Comparison of ENCODE assay signal across 10 mouse cellular contexts in genomic region chr19:57066313-57066712, GRCm38 (mm10). TPM values are rescaled to one million over a fixed set of nuclear protein-coding genes. Genes with fewer than 3 reads are reported as not detected.
DNase-seq lines count a peak whose midpoint lies in the region; ATAC-seq and TF ChIP-seq lines count a peak whose summit lies in the region.
"Had no signal": no experiment of that assay in that cellular context is flagged by ENCODE, and none has a peak within 500 bp of the region (broad histone marks: within the 10 kb centered on the region; RNA-seq: fewer than 3 reads in every experiment).

No protein-coding gene starts in this region.

- WGBS in kidney, embryonic 14.5 days = 29% methylated on average over 3 of the region's 3 CpGs
- 30% methylated on average over 3 of the region's 3 CpGs for WGBS in midbrain, embryonic 11.5 days
- WGBS in stomach, postnatal 0 days = 35% methylated on average over 3 of the region's 3 CpGs

- no peaks in the 10 kb centered on the region for H3K4me1 ChIP-seq in kidney, embryonic 14.5 days (ENCODE audit: control insufficient read depth, insufficient read depth, low read length)
- no peaks in the 10 kb centered on the region for H3K4me1 ChIP-seq in midbrain, embryonic 11.5 days (ENCODE audit: control insufficient read depth, insufficient read depth, low read length)
- H3K4me1 ChIP-seq in stomach, postnatal 0 days (replicated peaks; ENCODE audit: control insufficient read depth, insufficient read depth) = no peaks in the 10 kb centered on the region
- H3K4me1 ChIP-seq: embryonic facial prominence, embryonic 15.5 days had no signal

- H3K4me3 ChIP-seq in kidney, embryonic 14.5 days (ENCODE audit: low read length) = no peak overlapping the region
- H3K4me3 ChIP-seq in midbrain, embryonic 11.5 days (ENCODE audit: low read depth, low read length) = no peak overlapping the region
- no peak overlapping the region for H3K4me3 ChIP-seq in stomach, postnatal 0 days (ENCODE audit: low read depth, low read length)
- H3K4me3 ChIP-seq: embryonic facial prominence, embryonic 15.5 days; myocyte had no signal

- H3K9ac ChIP-seq in kidney, embryonic 14.5 days (ENCODE audit: low read depth, low read length) = no peak overlapping the region
- no peak overlapping the region for H3K9ac ChIP-seq in midbrain, embryonic 11.5 days (ENCODE audit: low read length)
- no peak overlapping the region for H3K9ac ChIP-seq in stomach, postnatal 0 days (ENCODE audit: low read length)
- H3K9ac ChIP-seq: embryonic facial prominence, embryonic 15.5 days had no signal

- no peak for TF ChIP-seq EP300 in stomach, postnatal 0 days (optimal IDR thresholded peaks at IDR 0.05)

- peak; percentile 30 for DNase-seq in kidney, adult 11 months
- DNase-seq in ZHBTc4 (ENCODE audit: low read depth, low spot score) = peak; percentile 70
- peak; percentile 32 for DNase-seq in heart, postnatal 25 days (ENCODE audit: low spot score)
- DNase-seq in left cerebral cortex, adult 11 months (ENCODE audit: low spot score) = peak; percentile 37
- DNase-seq in midbrain, embryonic 11.5 days (ENCODE audit: low spot score, missing footprints) = peak; percentile 92
- peak; percentile 66 for DNase-seq in stomach, postnatal 0 days (ENCODE audit: low spot score)

- peaks cover 6% of the 10 kb centered on the region; the same call in 1 of the 2 replicates for H3K36me3 ChIP-seq in kidney, embryonic 14.5 days (ENCODE audit: control insufficient read depth, insufficient read depth, low read length)
- H3K36me3 ChIP-seq in midbrain, embryonic 11.5 days (ENCODE audit: control insufficient read depth, insufficient read depth, low read length) = no peaks in the 10 kb centered on the region
- peaks cover 2% of the 10 kb centered on the region for H3K36me3 ChIP-seq in stomach, postnatal 0 days (ENCODE audit: control insufficient read depth, insufficient read depth, low read length)
- H3K36me3 ChIP-seq: embryonic facial prominence, embryonic 15.5 days had no signal

- intact Hi-C loops in heart, postnatal 25 days (cut with DNase I) = loop anchor here (1.0 kb wide), 1 partner anchor 71 kb away; no protein-coding TSS in a partner anchor

- H3K4me2 ChIP-seq in kidney, embryonic 14.5 days (replicated peaks; ENCODE audit: low read depth, low read length) = no peak overlapping the region
- H3K4me2 ChIP-seq in midbrain, embryonic 11.5 days = no peak overlapping the region
- H3K4me2 ChIP-seq in stomach, postnatal 0 days (replicated peaks; ENCODE audit: low read depth) = no peak overlapping the region
- H3K4me2 ChIP-seq: embryonic facial prominence, embryonic 15.5 days had no signal

- no peaks in the 10 kb centered on the region for H3K9me3 ChIP-seq in kidney, embryonic 14.5 days (ENCODE audit: control insufficient read depth, low read length)
- no peaks in the 10 kb centered on the region for H3K9me3 ChIP-seq in midbrain, embryonic 11.5 days (ENCODE audit: control insufficient read depth, low read length)
- H3K9me3 ChIP-seq in stomach, postnatal 0 days (ENCODE audit: control insufficient read depth, low read length) = no peaks in the 10 kb centered on the region
- H3K9me3 ChIP-seq: embryonic facial prominence, embryonic 15.5 days had no signal

- peak; percentile 95 for TF ChIP-seq CTCF in stomach, postnatal 0 days (IDR thresholded peaks at IDR 0.05; ENCODE audit: low read depth)

- no peak overlapping the region for H3K27ac ChIP-seq in kidney, embryonic 14.5 days (ENCODE audit: low read depth, low read length)
- no peak overlapping the region for H3K27ac ChIP-seq in midbrain, embryonic 11.5 days (ENCODE audit: low read depth, low read length)
- no peak overlapping the region for H3K27ac ChIP-seq in stomach, postnatal 0 days (replicated peaks)
- H3K27ac ChIP-seq: embryonic facial prominence, embryonic 15.5 days had no signal

- no peaks in the 10 kb centered on the region for H3K27me3 ChIP-seq in kidney, embryonic 14.5 days (ENCODE audit: control insufficient read depth, insufficient read depth, low read length)
- H3K27me3 ChIP-seq in midbrain, embryonic 11.5 days (ENCODE audit: control insufficient read depth, insufficient read depth, low read length) = no peaks in the 10 kb centered on the region
- no peaks in the 10 kb centered on the region for H3K27me3 ChIP-seq in stomach, postnatal 0 days (ENCODE audit: control insufficient read depth, insufficient read depth, low read length)
- H3K27me3 ChIP-seq: embryonic facial prominence, embryonic 15.5 days had no signal

- ATAC-seq in kidney, embryonic 14.5 days (ENCODE audit: low FRiP score, low TSS enrichment) = no peak
- peak; percentile 80 for ATAC-seq in common myeloid progenitor, adult 5-6 weeks (replicated peaks; ENCODE audit: low read depth, poor library complexity, severe bottlenecking)
- no peak for ATAC-seq in midbrain, embryonic 11.5 days (ENCODE audit: low FRiP score)
- ATAC-seq in stomach, postnatal 0 days (ENCODE audit: low FRiP score, low TSS enrichment) = peak; percentile 58; the same call in 1 of the 2 replicates

RNA-seq across cellular contexts. Expression of gene Afap1l2, which starts 58.3 kb away (rescaled TPM):
- polyA plus RNA-seq in kidney, embryonic 14.5 days (2014; fragmentation: Nextera tagmentation; extraction: Ambion mirVana) = 9.0 and 12.5 TPM in 2 replicates
- total RNA-seq in common myeloid progenitor, adult 5-6 weeks (2017) = not detected in 2 replicates
- total RNA-seq in heart, postnatal 25 days (2021) = 1 to 10 TPM; 5.0 to 5.7 TPM
- 3.0 and 3.5 TPM in 2 replicates for polyA plus RNA-seq in midbrain, embryonic 11.5 days (2014; fragmentation: Nextera tagmentation; extraction: Ambion mirVana)
- polyA plus RNA-seq in stomach, postnatal 0 days (2015; fragmentation: Nextera tagmentation; extraction: Ambion mirVana) = 9.0 and 11.0 TPM in 2 replicates

Comparison
In these comparisons a context has a peak if more than half of its experiments do, and no peak if none do; other contexts are left out.
1. DNase-seq: peak in every context shown above with its lines; median percentile 92 in midbrain, embryonic 11.5 days; 70 in ZHBTc4; 66 in stomach, postnatal 0 days; 37 in left cerebral cortex, adult 11 months; 32 in heart, postnatal 25 days; 30 in kidney, adult 11 months.
2. ATAC-seq: peak in common myeloid progenitor, adult 5-6 weeks (single experiment) and stomach, postnatal 0 days (single experiment); none in kidney, embryonic 14.5 days (single experiment) and midbrain, embryonic 11.5 days (single experiment).